Mouse (Mus musculus): ENCODE measurements at regions not wholly inside any gene's neighbourhood (a gene's known extent, or its start where the extent isn't known, plus 50 kb on each side); places are given as distances from the start of the nearest gene placed in this dataset.

DNA sequence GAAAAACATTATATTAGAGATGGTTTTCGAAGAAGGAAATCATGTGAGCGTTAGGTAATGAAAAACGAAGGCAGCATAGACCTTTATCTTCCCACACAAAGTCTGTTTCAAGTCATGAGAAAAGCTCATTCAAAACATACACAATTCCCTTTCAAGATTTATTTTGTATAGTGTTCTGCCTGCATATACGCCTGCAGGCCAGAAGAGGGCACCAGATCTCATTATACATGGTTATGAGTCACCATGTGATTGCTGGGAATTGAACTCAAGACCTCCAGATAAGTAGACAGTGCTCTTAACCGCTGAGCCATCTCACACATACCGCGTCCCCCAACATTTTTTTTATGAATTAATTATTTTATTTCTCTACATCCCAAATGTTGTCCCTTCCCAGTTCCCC, 578.3 kb upstream of the Ccdc54 start:
- Histone ChIP-seq H3K27me3 (replicated peaks) (no peaks in the 10 kb centered on the region), H3K9me3 (no peaks in the 10 kb centered on the region), H3K36me3 (no peaks in the 10 kb centered on the region), H3K4me1 (no peaks in the 10 kb centered on the region), H3K9ac (no peak overlapping the region), H3K4me2 (replicated peaks) (no peak overlapping the region), H3K4me3 (no peak overlapping the region), H3K27ac (no peak overlapping the region)
- no peak for ATAC-seq (ENCODE audit: low FRiP score, low read depth)
- WGBS = 73% methylated on average over 7 of the region's 7 CpGs

DNA sequence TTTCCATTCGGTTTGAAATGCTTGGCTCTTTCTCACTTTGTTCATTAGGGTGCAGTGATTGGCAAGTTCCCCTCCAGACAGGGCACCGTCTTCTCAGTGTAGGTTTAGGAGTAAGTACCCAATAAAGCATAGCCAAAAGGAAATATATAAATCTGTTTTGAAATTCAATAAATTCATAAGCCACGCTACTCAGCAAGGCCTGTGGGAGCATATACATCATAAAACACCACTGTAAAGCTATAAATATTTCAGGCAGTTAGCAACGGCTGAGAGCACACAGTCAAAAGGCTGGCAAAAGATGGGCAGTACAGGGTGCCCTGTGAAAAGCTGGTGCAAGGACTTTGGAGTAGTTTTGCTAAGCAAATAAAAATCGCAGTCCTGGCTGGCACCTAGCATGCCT, 569.8 kb upstream of the Ccdc54 start:
- no peaks in the 10 kb centered on the region for H3K36me3 ChIP-seq
- H3K27me3 ChIP-seq (replicated peaks) = no peaks in the 10 kb centered on the region
- no peak overlapping the region for H3K27ac ChIP-seq
- no peaks in the 10 kb centered on the region for H3K4me1 ChIP-seq
- WGBS = 63% methylated on average over 5 of the region's 5 CpGs
- no peak overlapping the region for H3K4me2 ChIP-seq (replicated peaks)
- no peak overlapping the region for H3K9ac ChIP-seq
- ATAC-seq (ENCODE audit: low FRiP score, low read depth) = peak; percentile 41; the same call in 1 of the 2 replicates
- no peaks in the 10 kb centered on the region for H3K9me3 ChIP-seq
- no peak overlapping the region for H3K4me3 ChIP-seq

DNA sequence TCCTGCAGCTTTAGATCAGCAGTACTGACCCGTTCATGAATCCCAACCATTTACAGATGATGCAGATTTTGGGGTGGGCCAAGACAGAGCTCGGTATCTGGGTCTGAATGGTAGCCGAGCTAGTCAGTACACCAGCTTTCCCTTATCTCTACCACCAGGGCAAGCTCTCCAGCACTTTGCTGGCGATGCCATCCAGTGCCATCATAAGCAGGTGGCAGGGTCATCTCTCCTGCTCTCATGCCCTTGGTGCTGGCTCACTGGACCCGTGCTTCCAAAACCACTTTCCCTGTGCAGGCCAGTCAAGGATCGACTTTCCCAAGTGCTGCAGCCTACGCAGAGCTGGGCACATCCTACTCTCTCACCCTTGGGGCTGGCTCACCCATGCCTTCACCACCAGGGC, 547.6 kb upstream of the Ccdc54 start:
- Histone ChIP-seq H3K4me3 (no peak overlapping the region), H3K27ac (no peak overlapping the region), H3K27me3 (replicated peaks) (no peaks in the 10 kb centered on the region), H3K9me3 (no peaks in the 10 kb centered on the region), H3K9ac (no peak overlapping the region), H3K4me1 (no peaks in the 10 kb centered on the region), H3K4me2 (replicated peaks) (no peak overlapping the region), H3K36me3 (no peaks in the 10 kb centered on the region)
- no peak for ATAC-seq (ENCODE audit: low FRiP score, low read depth)
- 90% methylated on average over 7 of the region's 7 CpGs for WGBS

DNA sequence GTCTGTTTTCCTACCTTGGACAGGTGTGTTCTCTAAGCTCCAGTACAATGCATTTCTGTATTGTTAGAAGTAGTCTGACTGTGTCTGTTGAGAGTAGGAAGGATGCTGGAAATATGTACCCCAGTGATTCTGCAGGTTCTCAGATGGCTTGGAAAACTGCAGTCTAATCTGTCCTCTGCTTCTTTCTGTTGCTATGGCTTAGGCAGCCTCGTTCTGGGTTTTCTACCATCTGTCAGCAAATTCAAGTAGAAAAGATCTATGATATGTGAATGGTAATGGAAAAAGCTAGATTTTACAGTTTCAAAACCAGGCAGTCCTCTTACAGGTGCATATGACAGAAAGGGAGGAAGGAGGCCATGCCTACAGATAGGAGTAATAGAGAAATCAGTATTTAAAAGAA, 528.9 kb upstream of the Ccdc54 start:
- Histone ChIP-seq H3K9me3 (no peaks in the 10 kb centered on the region), H3K27ac (no peak overlapping the region), H3K9ac (no peak overlapping the region), H3K27me3 (replicated peaks) (no peaks in the 10 kb centered on the region), H3K4me3 (no peak overlapping the region), H3K4me2 (replicated peaks) (no peak overlapping the region), H3K36me3 (no peaks in the 10 kb centered on the region), H3K4me1 (no peaks in the 10 kb centered on the region)
- no peak for ATAC-seq (ENCODE audit: low FRiP score, low read depth)
- 84% methylated on average over 1 of the region's 1 CpGs for WGBS

DNA sequence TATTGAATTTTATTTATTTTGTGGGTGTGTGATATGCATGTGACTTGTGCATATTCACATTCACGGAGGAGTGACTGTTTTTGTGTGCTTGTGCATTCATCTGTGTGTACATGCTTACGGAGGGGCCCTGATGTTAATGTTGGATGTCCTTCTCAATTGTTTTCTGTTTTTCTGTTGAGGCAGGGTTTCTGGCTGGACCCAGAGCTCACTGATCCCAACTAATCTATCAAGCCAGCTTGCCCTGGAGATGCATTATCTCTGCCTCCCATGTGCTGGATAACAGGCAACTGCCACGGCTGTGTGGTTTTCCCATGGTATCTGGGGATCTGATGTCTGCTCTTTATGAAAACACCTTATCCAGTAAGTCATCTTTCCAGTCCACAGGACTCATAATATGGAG, 527.4 kb upstream of the Ccdc54 start:
- no peak for ATAC-seq (ENCODE audit: low FRiP score, low read depth)
- Histone ChIP-seq H3K4me2 (replicated peaks) (no peak overlapping the region), H3K9ac (no peak overlapping the region)

DNA sequence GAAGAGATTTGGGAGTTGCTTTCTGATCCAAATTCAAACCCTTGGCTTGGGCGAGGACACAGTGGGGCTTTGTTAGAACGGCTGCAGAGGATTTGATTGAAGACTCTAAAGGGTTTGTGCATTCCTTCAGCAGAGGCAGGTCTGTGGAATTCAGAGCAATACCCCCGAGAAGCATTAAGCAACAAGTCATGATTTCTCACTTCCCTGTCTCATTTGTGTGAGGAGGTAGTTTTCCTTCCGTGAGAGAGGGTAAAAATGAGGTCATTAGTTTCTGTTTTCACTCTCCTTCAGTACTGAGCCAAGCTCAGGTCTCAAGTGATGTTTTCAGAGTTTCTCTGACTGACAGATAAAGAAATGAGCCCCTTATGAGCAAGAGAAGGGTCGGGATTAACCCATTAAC, 526.9 kb upstream of the Ccdc54 start:
- Histone ChIP-seq H3K4me2 (replicated peaks) (no peak overlapping the region), H3K27me3 (replicated peaks) (no peaks in the 10 kb centered on the region), H3K36me3 (no peaks in the 10 kb centered on the region), H3K9ac (no peak overlapping the region), H3K4me3 (no peak overlapping the region), H3K4me1 (no peaks in the 10 kb centered on the region), H3K9me3 (no peaks in the 10 kb centered on the region), H3K27ac (no peak overlapping the region)
- ATAC-seq (ENCODE audit: low FRiP score, low read depth) = no peak
- WGBS = 42% methylated on average over 5 of the region's 5 CpGs

More for the DNA sequence above, 527.4 kb upstream of the Ccdc54 start:
- H3K9me3 ChIP-seq = no peaks in the 10 kb centered on the region
- H3K27me3 ChIP-seq (replicated peaks) = no peaks in the 10 kb centered on the region
- H3K4me1 ChIP-seq = no peaks in the 10 kb centered on the region
- no peak overlapping the region for H3K27ac ChIP-seq
- no peak overlapping the region for H3K4me3 ChIP-seq
- no peaks in the 10 kb centered on the region for H3K36me3 ChIP-seq
- WGBS = 70% methylated on average over 3 of the region's 3 CpGs

DNA sequence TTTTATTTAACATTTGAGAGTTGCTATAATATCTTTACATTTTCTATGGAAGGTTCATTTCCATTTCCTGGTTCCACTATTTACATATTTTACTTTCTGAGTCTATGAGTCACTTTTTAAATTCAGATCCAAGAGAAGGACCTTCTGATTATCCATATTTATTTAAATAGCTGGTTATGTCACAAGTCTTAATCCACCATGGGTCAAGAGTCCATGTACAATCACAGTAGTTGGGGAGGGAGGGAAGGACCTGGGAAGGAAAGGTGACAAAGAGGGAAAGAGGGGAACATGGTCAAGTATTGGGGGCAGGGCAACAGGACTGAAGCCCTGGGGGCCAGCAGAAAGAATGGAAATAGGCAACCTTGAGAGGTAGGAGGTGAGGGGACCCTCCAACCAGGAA, 518.9 kb upstream of the Ccdc54 start:
- no peaks in the 10 kb centered on the region for H3K36me3 ChIP-seq
- no peak overlapping the region for H3K4me2 ChIP-seq (replicated peaks)
- H3K27ac ChIP-seq = no peak overlapping the region
- H3K27me3 ChIP-seq (replicated peaks) = no peaks in the 10 kb centered on the region
- no peak for ATAC-seq (ENCODE audit: low FRiP score, low read depth)
- no peaks in the 10 kb centered on the region for H3K4me1 ChIP-seq
- H3K9ac ChIP-seq = no peak overlapping the region
- H3K9me3 ChIP-seq = no peaks in the 10 kb centered on the region
- no peak overlapping the region for H3K4me3 ChIP-seq

DNA sequence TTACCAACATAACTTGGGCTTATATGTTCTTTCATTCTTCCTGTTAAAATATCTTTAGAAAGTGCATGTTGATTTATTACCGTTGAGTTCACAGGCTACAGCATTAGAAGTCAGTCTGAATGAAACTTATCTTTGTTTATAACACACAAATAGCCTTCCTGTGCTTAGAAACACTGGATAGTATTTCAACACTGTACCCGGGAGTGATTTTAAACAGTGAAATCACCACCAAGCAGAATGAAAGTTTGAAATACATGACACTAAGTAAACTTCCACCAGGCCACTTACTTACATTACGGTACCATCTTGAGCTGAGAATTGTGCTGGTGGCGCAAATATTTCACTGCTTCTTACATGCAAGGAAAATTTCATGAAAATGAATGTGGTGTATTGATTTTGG, 516.5 kb upstream of the Ccdc54 start:
- H3K9me3 ChIP-seq = no peaks in the 10 kb centered on the region
- ATAC-seq (ENCODE audit: low FRiP score, low read depth) = no peak
- H3K27me3 ChIP-seq (replicated peaks) = no peaks in the 10 kb centered on the region
- no peak overlapping the region for H3K9ac ChIP-seq
- 87% methylated on average over 4 of the region's 4 CpGs for WGBS
- H3K4me3 ChIP-seq = no peak overlapping the region
- no peaks in the 10 kb centered on the region for H3K36me3 ChIP-seq
- no peak overlapping the region for H3K4me2 ChIP-seq (replicated peaks)
- H3K27ac ChIP-seq = no peak overlapping the region
- H3K4me1 ChIP-seq = no peaks in the 10 kb centered on the region

DNA sequence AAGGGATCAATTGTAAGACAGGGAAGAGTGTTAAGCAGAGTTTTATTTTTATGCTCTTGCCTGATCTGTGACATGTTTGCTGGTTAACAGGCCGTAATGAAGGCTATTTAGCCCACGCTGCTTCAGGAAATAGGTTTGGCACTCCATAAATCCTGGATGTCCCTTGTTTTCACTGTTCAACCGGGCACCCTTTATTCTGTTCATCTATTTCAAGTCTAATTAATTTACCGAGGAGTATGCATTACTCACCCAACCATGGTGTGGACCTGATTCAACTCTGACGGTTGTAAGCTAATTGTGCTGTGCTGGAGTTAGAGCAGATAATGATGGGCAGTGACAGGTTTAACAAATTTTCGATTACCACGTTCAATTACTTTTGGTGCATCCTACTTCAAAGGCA, 495.6 kb upstream of the Ccdc54 start:
- H3K4me1 ChIP-seq = no peaks in the 10 kb centered on the region
- H3K36me3 ChIP-seq = no peaks in the 10 kb centered on the region
- H3K27ac ChIP-seq = no peak overlapping the region
- H3K4me2 ChIP-seq (replicated peaks) = no peak overlapping the region
- H3K9ac ChIP-seq = no peak overlapping the region
- no peak for ATAC-seq (ENCODE audit: low FRiP score, low read depth)
- WGBS = 69% methylated on average over 7 of the region's 7 CpGs
- no peak overlapping the region for H3K4me3 ChIP-seq
- H3K9me3 ChIP-seq = no peaks in the 10 kb centered on the region
- H3K27me3 ChIP-seq (replicated peaks) = no peaks in the 10 kb centered on the region

DNA sequence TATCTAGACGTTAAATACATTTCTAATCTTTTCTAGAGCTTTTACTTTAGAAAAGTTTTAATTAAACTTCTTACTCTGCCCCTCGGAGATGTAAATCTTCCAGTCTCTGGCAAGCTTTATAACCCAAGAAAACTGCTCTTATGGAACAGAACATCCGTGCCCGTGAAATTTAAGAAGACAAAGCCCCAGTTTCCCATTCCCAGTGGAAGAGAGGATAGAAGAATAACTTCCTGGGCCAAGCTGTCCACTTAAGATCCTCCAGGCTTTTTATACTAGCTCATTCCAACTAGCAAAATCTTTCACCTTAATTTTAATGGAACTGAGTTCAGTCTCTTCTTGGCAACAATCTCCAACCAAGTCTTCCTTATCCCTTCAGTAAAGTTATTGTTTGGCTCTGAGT, 489.2 kb upstream of the Ccdc54 start:
- H3K27ac ChIP-seq = no peak overlapping the region
- no peaks in the 10 kb centered on the region for H3K27me3 ChIP-seq (replicated peaks)
- no peaks in the 10 kb centered on the region for H3K4me1 ChIP-seq
- H3K9me3 ChIP-seq = no peaks in the 10 kb centered on the region
- no peaks in the 10 kb centered on the region for H3K36me3 ChIP-seq
- no peak overlapping the region for H3K4me2 ChIP-seq (replicated peaks)
- no peak overlapping the region for H3K4me3 ChIP-seq
- ATAC-seq (ENCODE audit: low FRiP score, low read depth) = no peak
- no peak overlapping the region for H3K9ac ChIP-seq
- 57% methylated on average over 4 of the region's 4 CpGs for WGBS

DNA sequence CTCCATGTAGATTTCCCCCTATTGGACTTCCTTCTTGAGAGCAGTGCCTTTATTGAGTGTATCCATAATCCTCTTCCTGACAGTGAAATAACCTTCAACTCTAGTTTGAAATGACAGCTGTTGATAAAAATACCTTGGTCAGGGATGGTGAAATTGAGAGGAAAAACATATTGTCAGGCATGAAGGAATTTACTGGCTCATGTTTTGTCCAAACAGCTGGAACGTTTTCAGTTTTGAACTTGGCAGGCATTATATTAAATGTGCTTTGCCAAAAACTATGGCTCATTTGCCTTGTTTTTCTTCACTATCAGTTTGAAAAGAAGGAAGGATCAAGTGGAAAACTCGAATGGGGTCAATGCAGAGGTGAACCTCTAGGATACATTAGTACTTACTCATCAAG, 457.7 kb upstream of the Ccdc54 start:
- ATAC-seq (ENCODE audit: low FRiP score, low read depth) = no peak
- no peaks in the 10 kb centered on the region for H3K27me3 ChIP-seq (replicated peaks)
- H3K4me1 ChIP-seq = no peaks in the 10 kb centered on the region
- H3K36me3 ChIP-seq = no peaks in the 10 kb centered on the region
- 75% methylated on average over 2 of the region's 2 CpGs for WGBS
- no peak overlapping the region for H3K9ac ChIP-seq
- H3K4me2 ChIP-seq (replicated peaks) = no peak overlapping the region
- no peaks in the 10 kb centered on the region for H3K9me3 ChIP-seq
- H3K4me3 ChIP-seq = no peak overlapping the region
- no peak overlapping the region for H3K27ac ChIP-seq

DNA sequence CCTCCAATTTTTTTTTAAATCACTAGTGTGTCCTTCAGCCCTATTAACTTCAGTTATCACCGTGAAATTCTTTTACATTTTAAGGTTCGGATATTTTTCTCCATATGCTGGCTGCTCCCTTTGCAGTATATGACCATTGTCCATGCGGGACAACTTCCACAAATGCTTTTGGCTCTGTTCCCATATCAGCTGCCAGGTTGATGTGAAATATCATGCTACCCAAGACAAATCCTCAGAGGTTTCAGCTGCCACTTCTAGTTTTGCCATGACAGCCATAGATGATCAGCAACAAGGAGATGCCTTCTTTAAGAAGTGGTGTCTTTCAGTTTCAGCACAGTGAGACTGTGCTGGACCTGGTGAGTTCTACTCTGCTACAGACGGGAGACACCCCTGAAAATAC, 457.2 kb upstream of the Ccdc54 start:
- no peak for ATAC-seq (ENCODE audit: low FRiP score, low read depth)
- no peak overlapping the region for H3K27ac ChIP-seq
- H3K4me2 ChIP-seq (replicated peaks) = no peak overlapping the region
- no peak overlapping the region for H3K4me3 ChIP-seq
- H3K4me1 ChIP-seq = no peaks in the 10 kb centered on the region
- H3K9ac ChIP-seq = no peak overlapping the region
- H3K27me3 ChIP-seq (replicated peaks) = no peaks in the 10 kb centered on the region
- 86% methylated on average over 4 of the region's 4 CpGs for WGBS
- H3K9me3 ChIP-seq = no peaks in the 10 kb centered on the region
- no peaks in the 10 kb centered on the region for H3K36me3 ChIP-seq

DNA sequence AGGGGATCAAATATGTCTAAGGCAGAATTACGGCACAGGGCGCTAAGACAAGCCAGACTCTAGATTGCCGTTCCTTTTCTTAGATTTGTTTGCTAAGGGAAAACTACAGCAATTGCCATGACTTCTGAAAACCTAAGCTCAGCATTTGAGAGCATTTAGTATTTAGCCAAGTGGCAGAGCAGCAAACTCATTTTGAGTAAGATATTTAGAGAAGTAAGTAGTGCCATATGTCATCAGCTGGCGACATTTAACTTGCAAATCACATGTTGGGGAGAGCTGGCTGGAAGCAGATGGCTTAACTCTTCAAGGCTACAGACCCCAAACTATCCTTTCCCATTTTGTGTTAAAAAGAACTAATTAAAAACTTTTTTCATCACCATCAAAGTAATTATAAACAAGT, 450.4 kb upstream of the Ccdc54 start:
- no peak overlapping the region for H3K4me3 ChIP-seq
- H3K9me3 ChIP-seq = no peaks in the 10 kb centered on the region
- H3K4me1 ChIP-seq = no peaks in the 10 kb centered on the region
- no peak for ATAC-seq (ENCODE audit: low FRiP score, low read depth)
- H3K27me3 ChIP-seq (replicated peaks) = no peaks in the 10 kb centered on the region
- H3K27ac ChIP-seq = no peak overlapping the region
- no peaks in the 10 kb centered on the region for H3K36me3 ChIP-seq
- no peak overlapping the region for H3K4me2 ChIP-seq (replicated peaks)
- WGBS = 94% methylated on average over 4 of the region's 4 CpGs
- H3K9ac ChIP-seq = no peak overlapping the region

DNA sequence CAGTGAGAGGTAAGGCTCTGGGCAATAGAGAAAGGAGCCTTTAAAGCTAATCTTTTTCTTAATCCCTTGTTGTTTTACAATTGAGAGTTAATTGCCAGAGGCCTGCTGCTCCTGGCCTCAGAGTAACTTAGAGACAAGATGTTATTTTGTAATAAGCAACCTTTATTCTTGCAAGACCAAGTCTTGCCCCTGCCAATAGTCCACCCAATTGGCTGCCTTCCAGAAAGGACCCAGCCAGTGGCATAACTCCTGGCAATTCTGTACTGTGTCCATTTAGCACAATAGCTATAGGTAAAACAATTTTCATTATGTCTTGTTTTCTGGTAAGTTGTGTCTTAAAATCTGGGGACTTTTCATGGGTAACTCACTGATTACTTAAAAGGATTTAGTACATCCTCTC, 411.9 kb upstream of the Ccdc54 start:
- Histone ChIP-seq H3K9me3 (no peaks in the 10 kb centered on the region), H3K9ac (no peak overlapping the region), H3K36me3 (no peaks in the 10 kb centered on the region), H3K4me2 (replicated peaks) (no peak overlapping the region), H3K4me3 (no peak overlapping the region), H3K27ac (no peak overlapping the region), H3K27me3 (replicated peaks) (no peaks in the 10 kb centered on the region), H3K4me1 (no peaks in the 10 kb centered on the region)
- ATAC-seq (ENCODE audit: low FRiP score, low read depth) = no peak
